Mouse (Mus musculus): Measurements from ENCODE around the gene Atrnl1. TPM values are rescaled to one million over a fixed set of nuclear protein-coding genes. Genes with fewer than 3 reads are reported as not detected.
"Not testable (repeated sequence)": the region's sequence is repeated elsewhere in the genome, so short reads cannot be mapped to it uniquely, and the experiment has no call there.

Atrnl1 gene
- polyA plus RNA-seq, 1 experiment from 2014 or later: 7.0 TPM

DNA sequence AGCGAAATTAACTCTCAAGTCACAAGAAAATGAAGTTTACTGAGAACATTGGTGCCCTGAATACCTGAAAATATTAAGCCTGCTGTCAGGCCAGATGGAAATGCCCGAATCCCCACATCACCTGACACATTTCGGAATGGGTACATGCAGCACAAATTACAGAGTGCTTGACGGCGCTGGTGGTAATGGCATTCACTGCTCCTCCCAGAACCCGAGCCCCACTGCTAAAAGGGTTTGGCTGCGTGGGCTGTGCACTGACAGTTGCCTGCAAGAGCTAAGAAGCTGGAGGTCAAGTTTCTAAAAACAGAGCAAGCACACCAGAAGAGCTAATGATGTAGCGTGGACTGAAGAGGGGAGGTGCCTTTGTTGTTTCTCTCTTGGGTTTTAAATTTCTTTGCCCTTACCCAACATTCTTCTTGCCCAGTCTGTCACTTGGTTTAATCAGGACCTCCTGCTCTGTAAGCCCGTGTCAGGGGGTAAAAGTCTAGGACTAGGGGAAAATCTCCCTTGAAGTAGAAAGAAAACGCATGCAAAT, 377.8 kb downstream of the Atrnl1 start:
- no peaks in the 10 kb centered on the region for H3K36me3 ChIP-seq
- no peaks in the 10 kb centered on the region for H3K27me3 ChIP-seq (replicated peaks)
- H3K4me1 ChIP-seq: peaks cover 24% of the 10 kb centered on the region
- no peak for ATAC-seq (ENCODE audit: low FRiP score)
- WGBS: 70% methylated on average over 10 of the region's 10 CpGs
- H3K4me3 ChIP-seq (replicated peaks): no peak overlapping the region
- no peak overlapping the region for H3K9ac ChIP-seq (replicated peaks)
- no peaks in the 10 kb centered on the region for H3K9me3 ChIP-seq (replicated peaks)
- no peak overlapping the region for H3K4me2 ChIP-seq
- no peak overlapping the region for H3K27ac ChIP-seq (replicated peaks)

DNA sequence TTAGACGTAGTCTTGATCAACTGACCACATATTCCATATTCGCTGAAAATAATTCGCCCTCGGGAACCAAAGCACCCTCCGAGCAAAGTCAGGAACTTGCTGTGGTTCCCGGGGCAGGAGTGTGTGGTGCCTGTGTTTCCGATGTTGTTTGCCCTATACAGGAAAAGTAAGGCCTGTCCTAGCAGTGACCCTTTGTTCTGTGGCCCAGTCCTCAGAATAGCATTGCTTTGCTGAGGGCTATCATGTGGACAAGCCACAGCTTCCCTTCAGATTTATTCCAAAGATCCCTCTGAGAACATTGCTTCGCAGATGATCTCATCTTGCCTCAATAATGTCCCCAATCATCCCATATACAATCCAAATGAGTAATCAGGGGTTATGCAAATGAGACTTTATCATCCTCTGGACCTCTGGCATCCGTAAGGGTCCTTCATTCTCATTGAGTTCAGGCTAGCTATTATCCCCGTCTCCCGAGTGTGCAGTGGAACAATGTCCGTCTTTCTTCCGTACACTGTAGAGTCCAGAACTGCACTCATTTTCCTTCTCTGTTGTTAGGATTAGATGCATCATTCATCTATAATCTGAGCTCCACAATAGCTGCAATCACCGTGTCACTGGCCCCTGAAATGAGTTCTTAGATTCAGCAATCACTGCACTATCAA, 380.4 kb downstream of the Atrnl1 start:
- no peaks in the 10 kb centered on the region for H3K36me3 ChIP-seq
- 59% methylated on average over 14 of the region's 14 CpGs for WGBS
- H3K27ac ChIP-seq (replicated peaks): no peak overlapping the region
- peaks cover 17% of the 10 kb centered on the region for H3K4me1 ChIP-seq
- no peak for ATAC-seq (ENCODE audit: low FRiP score)
- H3K9ac ChIP-seq (replicated peaks): no peak overlapping the region
- no peak overlapping the region for H3K4me2 ChIP-seq
- H3K27me3 ChIP-seq (replicated peaks): no peaks in the 10 kb centered on the region
- no peaks in the 10 kb centered on the region for H3K9me3 ChIP-seq (replicated peaks)
- no peak overlapping the region for H3K4me3 ChIP-seq (replicated peaks)

DNA sequence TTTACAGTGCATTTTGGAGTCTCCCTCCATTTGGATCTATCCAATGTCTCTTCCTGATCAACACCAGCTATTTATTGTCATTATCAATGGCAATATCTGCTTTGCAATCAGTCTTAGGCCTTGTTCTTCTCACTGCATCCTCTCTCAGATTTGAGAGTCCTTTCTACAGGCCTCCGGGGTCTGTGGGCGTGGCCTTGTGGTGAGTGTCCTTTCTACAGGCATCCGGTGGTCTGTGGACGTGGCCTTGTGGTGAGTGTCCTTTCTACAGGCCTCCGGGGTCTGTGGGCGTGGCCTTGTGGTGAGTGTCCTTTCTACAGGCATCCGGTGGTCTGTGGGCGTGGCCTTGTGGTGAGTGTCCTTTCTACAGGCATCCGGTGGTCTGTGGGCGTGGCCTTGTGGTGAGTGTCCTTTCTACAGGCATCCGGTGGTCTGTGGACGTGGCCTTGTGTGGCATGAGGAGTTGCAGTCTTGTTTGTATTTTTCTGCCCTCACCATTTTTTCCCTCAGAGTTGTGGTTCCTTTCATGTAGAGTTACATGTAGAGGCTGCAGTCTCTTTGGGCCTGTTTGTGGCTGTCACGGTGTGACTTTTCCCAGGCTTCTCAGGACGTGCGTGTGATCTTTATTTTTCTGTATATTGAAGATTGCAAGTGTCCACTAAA, 383.5 kb downstream of the Atrnl1 start:
- not testable (repeated sequence) for ATAC-seq (ENCODE audit: low FRiP score); H3K27ac ChIP-seq (replicated peaks); H3K27me3 ChIP-seq (replicated peaks); H3K4me2 ChIP-seq; H3K9me3 ChIP-seq (replicated peaks); H3K36me3 ChIP-seq; H3K4me1 ChIP-seq; H3K4me3 ChIP-seq (replicated peaks); H3K9ac ChIP-seq (replicated peaks)
- WGBS: 95% methylated on average over 15 of the region's 15 CpGs

DNA sequence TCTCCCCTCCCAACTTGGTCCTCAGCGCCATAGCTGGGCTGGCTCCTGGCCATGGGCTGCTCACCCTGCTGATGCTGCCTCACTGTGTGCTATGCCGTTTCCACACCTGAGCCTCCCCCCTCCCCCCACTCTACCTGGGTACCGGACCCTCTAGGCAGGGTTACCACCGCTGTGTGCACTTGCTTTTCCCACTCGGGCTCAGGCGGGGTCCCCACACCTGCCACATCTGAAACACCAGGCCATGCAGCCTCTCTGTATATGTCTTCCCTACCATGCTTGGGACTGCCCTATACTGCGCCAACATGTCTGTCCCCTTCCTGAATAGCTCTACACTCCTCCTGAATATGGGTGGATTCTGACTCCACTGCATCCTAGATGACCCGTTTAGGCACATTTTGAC, 384.2 kb downstream of the Atrnl1 start:
- no peaks in the 10 kb centered on the region for H3K9me3 ChIP-seq (replicated peaks)
- H3K36me3 ChIP-seq: no peaks in the 10 kb centered on the region
- H3K4me1 ChIP-seq: no peaks in the 10 kb centered on the region
- no peak overlapping the region for H3K4me2 ChIP-seq
- H3K9ac ChIP-seq (replicated peaks): no peak overlapping the region
- no peak for ATAC-seq (ENCODE audit: low FRiP score)
- H3K27me3 ChIP-seq (replicated peaks): no peaks in the 10 kb centered on the region
- H3K4me3 ChIP-seq (replicated peaks): no peak overlapping the region
- H3K27ac ChIP-seq (replicated peaks): no peak overlapping the region
- WGBS: 93% methylated on average over 8 of the region's 8 CpGs

DNA sequence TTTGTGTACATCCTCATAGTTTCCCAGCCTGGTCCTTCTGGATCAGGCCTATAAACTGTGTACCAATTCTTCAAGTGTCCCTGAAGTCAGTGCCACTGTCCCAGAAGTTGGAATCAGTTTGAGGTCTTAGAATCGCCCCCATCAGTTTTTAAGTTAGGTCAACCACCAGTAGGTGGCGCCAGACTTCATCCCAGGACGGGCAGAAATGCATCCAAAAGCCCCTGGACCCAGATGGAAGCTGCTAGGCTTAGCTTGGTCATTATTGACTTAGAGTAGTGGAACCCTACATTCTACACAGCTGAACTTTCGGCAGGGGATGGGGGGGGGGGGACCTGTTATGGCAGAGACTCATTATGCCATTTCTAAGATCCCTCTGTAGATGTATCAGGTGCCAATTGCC, 387.1 kb downstream of the Atrnl1 start:
- H3K27me3 ChIP-seq (replicated peaks): no peaks in the 10 kb centered on the region
- no peak overlapping the region for H3K4me2 ChIP-seq
- no peak overlapping the region for H3K9ac ChIP-seq (replicated peaks)
- no peak overlapping the region for H3K4me3 ChIP-seq (replicated peaks)
- no peaks in the 10 kb centered on the region for H3K9me3 ChIP-seq (replicated peaks)
- WGBS: 41% methylated on average over 4 of the region's 4 CpGs
- no peak for ATAC-seq (ENCODE audit: low FRiP score)
- no peaks in the 10 kb centered on the region for H3K4me1 ChIP-seq
- H3K36me3 ChIP-seq: no peaks in the 10 kb centered on the region
- H3K27ac ChIP-seq (replicated peaks): no peak overlapping the region

DNA sequence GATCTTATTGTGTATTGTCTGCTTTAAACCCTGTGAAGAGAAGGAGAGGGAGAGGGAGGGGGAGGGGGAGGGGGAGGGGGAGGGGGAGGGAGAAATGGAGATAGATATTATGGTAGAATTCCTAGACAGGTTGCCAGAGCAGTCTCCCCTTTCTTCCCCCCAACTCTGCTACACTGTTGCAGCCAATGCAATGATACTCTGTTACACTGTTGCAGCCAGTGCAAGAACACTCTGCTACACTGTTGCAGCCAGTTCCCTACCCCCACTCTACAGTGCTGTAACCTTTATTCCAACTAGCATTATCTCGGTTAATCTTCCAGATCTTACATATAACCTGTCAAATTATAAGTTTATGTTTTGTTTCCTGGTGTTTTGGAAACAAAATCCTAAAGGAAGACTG, 400.8 kb downstream of the Atrnl1 start:
- no peak overlapping the region for H3K4me3 ChIP-seq (replicated peaks)
- no peaks in the 10 kb centered on the region for H3K36me3 ChIP-seq
- H3K4me2 ChIP-seq: no peak overlapping the region
- 88% methylated on average over 1 of the region's 1 CpGs for WGBS
- no peak overlapping the region for H3K27ac ChIP-seq (replicated peaks)
- no peak for ATAC-seq (ENCODE audit: low FRiP score)
- H3K4me1 ChIP-seq: no peaks in the 10 kb centered on the region
- H3K9me3 ChIP-seq (replicated peaks): no peaks in the 10 kb centered on the region
- no peak overlapping the region for H3K9ac ChIP-seq (replicated peaks)
- no peaks in the 10 kb centered on the region for H3K27me3 ChIP-seq (replicated peaks)

DNA sequence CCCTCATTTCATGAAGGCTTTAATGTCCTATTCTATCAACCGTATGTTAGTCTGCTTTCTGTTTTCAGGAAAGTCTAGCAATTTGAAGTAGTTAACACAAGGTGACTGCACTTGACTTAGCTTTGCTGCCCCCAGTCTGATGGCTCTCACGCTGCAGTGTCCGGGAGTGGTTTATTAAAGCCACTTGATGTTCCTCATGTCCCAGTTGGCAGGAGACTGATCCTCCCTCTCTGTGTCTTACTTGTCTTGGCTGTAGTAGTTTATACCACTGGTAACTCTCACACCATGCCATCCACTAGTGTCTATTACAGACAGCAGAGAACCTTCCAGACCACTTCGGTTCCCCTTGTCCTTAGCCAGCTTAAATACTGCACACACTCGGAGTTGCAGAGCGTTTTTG, 404.9 kb downstream of the Atrnl1 start:
- no peak overlapping the region for H3K27ac ChIP-seq (replicated peaks)
- H3K9me3 ChIP-seq (replicated peaks): no peaks in the 10 kb centered on the region
- H3K4me2 ChIP-seq: no peak overlapping the region
- no peak for ATAC-seq (ENCODE audit: low FRiP score)
- 0 out of 2 replicates have a peak, but pooled peaks cover 3% of the 10 kb centered on the region for H3K4me1 ChIP-seq
- H3K27me3 ChIP-seq (replicated peaks): no peaks in the 10 kb centered on the region
- no peak overlapping the region for H3K4me3 ChIP-seq (replicated peaks)
- 89% methylated on average over 6 of the region's 6 CpGs for WGBS
- H3K9ac ChIP-seq (replicated peaks): no peak overlapping the region
- no peaks in the 10 kb centered on the region for H3K36me3 ChIP-seq

DNA sequence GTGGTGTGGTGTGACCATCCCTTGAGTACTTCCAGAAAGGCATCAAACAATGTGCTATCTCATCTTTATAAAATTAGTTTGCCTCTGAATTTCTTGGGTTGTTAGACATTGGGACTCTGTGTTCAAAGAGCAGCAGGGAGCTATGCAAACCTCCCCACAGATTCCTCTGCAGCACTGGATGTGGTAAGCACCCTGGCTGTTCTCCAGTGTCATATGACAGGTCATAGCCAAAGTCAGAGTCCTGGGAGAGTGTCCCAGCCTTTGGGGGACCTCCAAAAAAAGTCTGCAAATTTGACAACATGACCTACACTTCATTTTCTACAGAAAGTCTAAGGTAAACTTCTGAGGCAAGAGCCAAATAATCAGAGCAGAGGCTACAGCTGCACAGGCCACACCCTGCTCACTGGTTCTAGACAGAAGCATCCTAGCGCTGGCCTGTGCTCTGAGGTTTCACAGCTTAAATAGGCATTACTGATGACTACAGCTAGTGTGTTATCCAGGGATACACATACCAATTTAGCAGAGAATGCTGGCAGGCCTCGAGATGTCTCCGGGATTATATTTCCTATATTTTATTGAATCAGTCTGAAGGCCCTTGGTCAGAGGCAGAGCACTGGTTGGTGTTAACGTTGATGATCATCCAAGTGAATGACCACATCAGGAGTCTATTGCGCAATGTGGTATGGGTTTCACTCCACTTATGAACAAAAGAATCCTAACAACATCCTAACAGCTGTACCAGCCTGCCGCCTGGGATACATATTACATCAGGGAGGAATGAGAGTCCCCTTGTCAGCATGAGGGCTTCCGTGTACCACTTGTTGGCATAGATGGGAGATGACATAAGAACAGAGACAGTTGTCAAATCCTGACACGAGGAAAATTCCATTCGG, 406.0 kb downstream of the Atrnl1 start:
- H3K9ac ChIP-seq (replicated peaks): no peak overlapping the region
- H3K4me1 ChIP-seq: 0 out of 2 replicates have a peak, but pooled peaks cover 3% of the 10 kb centered on the region
- WGBS: 87% methylated on average over 9 of the region's 9 CpGs
- no peaks in the 10 kb centered on the region for H3K27me3 ChIP-seq (replicated peaks)
- no peak overlapping the region for H3K4me2 ChIP-seq
- H3K36me3 ChIP-seq: no peaks in the 10 kb centered on the region
- ATAC-seq (ENCODE audit: low FRiP score): no peak
- H3K9me3 ChIP-seq (replicated peaks): no peaks in the 10 kb centered on the region
- H3K4me3 ChIP-seq (replicated peaks): no peak overlapping the region
- H3K27ac ChIP-seq (replicated peaks): no peak overlapping the region

DNA sequence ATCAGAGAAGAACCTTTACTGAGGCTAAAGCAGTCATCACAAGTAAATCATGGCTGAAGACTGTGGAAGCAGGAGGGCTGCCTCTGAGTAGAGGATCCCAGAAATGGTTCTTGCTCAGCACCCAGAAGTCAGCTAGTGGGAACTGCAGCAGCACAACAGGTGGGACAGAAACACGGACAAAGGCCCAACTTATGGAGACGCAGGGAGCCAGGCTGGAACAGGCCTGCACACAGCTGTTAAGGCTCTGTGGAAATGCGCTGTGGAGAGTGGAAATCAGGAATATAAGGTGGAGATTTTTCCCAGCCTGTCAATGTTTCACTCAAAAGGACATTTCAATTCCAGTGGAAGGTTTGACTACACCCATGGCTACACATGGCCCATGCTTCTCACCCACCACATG, 406.6 kb downstream of the Atrnl1 start:
- no peaks in the 10 kb centered on the region for H3K9me3 ChIP-seq (replicated peaks)
- no peak for ATAC-seq (ENCODE audit: low FRiP score)
- 0 out of 2 replicates have a peak, but pooled peaks cover 3% of the 10 kb centered on the region for H3K4me1 ChIP-seq
- H3K36me3 ChIP-seq: no peaks in the 10 kb centered on the region
- no peak overlapping the region for H3K27ac ChIP-seq (replicated peaks)
- 95% methylated on average over 3 of the region's 3 CpGs for WGBS
- H3K9ac ChIP-seq (replicated peaks): no peak overlapping the region
- H3K27me3 ChIP-seq (replicated peaks): no peaks in the 10 kb centered on the region
- no peak overlapping the region for H3K4me3 ChIP-seq (replicated peaks)
- H3K4me2 ChIP-seq: no peak overlapping the region

DNA sequence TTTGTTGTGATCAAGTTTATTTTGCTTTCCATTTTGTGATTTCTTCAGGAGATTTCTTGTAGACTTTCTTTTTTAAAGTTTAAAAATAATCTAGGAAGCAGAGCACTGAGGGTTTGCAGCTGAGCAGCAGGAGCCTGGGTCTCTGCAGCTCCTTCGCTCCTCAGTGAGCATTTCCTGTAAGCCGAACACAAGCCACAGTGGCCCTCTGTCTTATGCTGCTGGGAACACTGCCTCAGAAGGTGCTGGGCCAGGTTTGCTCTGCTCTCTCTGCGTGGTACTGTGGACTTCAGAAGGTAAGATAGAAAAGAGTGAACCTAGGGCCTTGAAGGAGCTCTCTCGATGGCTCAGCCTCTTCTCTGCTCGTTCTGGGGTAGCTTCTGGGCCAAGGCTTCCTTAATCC, 407.9 kb downstream of the Atrnl1 start:
- WGBS: 74% methylated on average over 5 of the region's 5 CpGs
- no peaks in the 10 kb centered on the region for H3K27me3 ChIP-seq (replicated peaks)
- no peaks in the 10 kb centered on the region for H3K36me3 ChIP-seq
- no peak for ATAC-seq (ENCODE audit: low FRiP score)
- H3K9me3 ChIP-seq (replicated peaks): no peaks in the 10 kb centered on the region
- H3K27ac ChIP-seq (replicated peaks): no peak overlapping the region
- no peak overlapping the region for H3K9ac ChIP-seq (replicated peaks)
- H3K4me2 ChIP-seq: no peak overlapping the region
- 0 out of 2 replicates have a peak, but pooled peaks cover 3% of the 10 kb centered on the region for H3K4me1 ChIP-seq
- H3K4me3 ChIP-seq (replicated peaks): no peak overlapping the region

DNA sequence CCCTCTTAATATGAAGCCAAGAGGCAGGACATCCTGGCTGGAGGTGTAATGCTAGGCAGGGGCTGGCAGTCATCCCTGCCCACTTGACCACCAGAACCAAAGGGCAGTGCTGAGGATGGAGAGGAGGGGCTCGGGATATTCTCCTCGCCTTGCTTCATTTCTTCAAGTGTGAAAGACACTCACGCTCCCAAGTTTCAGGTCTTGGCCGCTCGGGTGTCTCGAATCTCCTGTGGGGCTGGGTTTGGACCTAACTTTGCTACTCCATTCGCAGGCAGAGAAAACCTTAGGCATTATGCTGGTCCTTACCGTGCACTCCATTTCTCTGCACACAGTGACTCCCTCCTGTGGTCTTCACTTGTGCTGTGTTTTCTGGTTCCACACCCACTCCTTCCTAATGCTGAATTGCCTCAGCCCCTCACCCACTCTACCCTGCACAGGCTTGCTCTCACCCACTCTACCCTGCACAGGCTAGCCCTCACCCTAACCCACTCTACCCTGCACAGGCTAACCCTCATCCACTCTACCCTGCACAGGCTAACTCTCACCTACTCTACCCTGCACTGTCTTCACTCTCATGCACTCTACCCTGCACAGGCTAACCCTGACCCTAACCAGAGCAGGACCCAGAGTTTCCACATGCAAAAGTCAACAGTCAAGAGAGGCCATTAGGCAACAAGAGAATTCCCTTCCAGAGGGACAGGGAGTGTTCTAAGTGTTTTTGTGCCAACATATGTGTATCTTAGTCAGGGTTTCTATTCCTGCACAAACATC, 410.9 kb downstream of the Atrnl1 start:
- no peak for ATAC-seq (ENCODE audit: low FRiP score)
- no peak overlapping the region for H3K4me3 ChIP-seq (replicated peaks)
- 95% methylated on average over 8 of the region's 8 CpGs for WGBS
- H3K27me3 ChIP-seq (replicated peaks): no peaks in the 10 kb centered on the region; the same call in 1 of the 2 replicates
- 0 out of 2 replicates have a peak, but pooled peaks cover 3% of the 10 kb centered on the region for H3K4me1 ChIP-seq
- no peaks in the 10 kb centered on the region for H3K36me3 ChIP-seq
- H3K9ac ChIP-seq (replicated peaks): no peak overlapping the region
- H3K4me2 ChIP-seq: no peak overlapping the region
- no peak overlapping the region for H3K27ac ChIP-seq (replicated peaks)
- no peaks in the 10 kb centered on the region for H3K9me3 ChIP-seq (replicated peaks)

Measured in neural tube, embryonic 15.5 days (tissue).